ENCODE assay signal across 16 mouse cellular contexts in the genomic region with DNA sequence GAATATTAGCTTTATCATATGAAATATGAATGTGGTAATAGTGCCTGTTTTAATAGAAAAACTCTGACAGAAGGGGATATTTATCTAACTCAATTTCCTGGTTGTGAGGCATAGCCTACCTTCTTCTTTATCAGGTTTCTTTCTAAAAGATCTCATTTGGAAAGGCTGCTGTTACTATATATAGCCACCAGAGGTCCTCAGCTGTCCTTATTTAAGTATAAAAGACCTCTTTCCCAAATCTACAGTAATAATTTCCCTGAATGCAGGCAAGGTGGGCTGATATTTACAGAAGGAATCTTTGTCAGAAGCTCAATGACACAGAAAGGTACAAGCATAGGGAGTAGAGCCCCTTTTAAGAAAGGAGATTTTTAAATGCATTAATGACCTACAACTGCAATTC. TPM values are rescaled to one million over a fixed set of nuclear protein-coding genes. Genes with fewer than 3 reads are reported as not detected.
DNase-seq lines count a peak whose midpoint lies in the region; ATAC-seq and TF ChIP-seq lines count a peak whose summit lies in the region.
"Had no signal": no experiment of that assay in that cellular context is flagged by ENCODE, and none has a peak within 500 bp of the region (broad histone marks: within the 10 kb centered on the region; RNA-seq: fewer than 3 reads in every experiment).

No protein-coding gene starts in this region.

- no peaks in the 10 kb centered on the region for H3K4me1 ChIP-seq in hindbrain, embryonic 14.5 days (replicated peaks; ENCODE audit: control insufficient read depth, insufficient read depth, low read length)
- H3K4me1 ChIP-seq in hindbrain, embryonic 16.5 days (ENCODE audit: control insufficient read depth, insufficient read depth, low read depth, low read length), result no peaks in the 10 kb centered on the region
- no peaks in the 10 kb centered on the region for H3K4me1 ChIP-seq in lung, postnatal 0 days (ENCODE audit: insufficient read depth, low read depth, low read length)
- H3K4me1 ChIP-seq: neural tube, embryonic 12.5 days had no signal

- no peak for ATAC-seq in hindbrain, embryonic 14.5 days (ENCODE audit: low FRiP score)
- ATAC-seq in hindbrain, embryonic 16.5 days, result no peak
- ATAC-seq in lung, postnatal 0 days, result no peak
- ATAC-seq: forebrain, embryonic 16.5 days had no signal

- TF ChIP-seq EP300 in lung, postnatal 0 days (IDR thresholded peaks at IDR 0.05), result no peak

- 0 out of 2 replicates have a peak, but pooled peaks cover 4% of the 10 kb centered on the region for H3K27me3 ChIP-seq in hindbrain, embryonic 14.5 days (ENCODE audit: control insufficient read depth, insufficient read depth, low read length)
- no peaks in the 10 kb centered on the region; the same call in 1 of the 2 replicates for H3K27me3 ChIP-seq in hindbrain, embryonic 16.5 days (replicated peaks; ENCODE audit: control insufficient read depth, insufficient read depth, low read length)
- H3K27me3 ChIP-seq in lung, postnatal 0 days (replicated peaks; ENCODE audit: insufficient read depth, low read length), result no peaks in the 10 kb centered on the region
- H3K27me3 ChIP-seq: neural tube, embryonic 12.5 days had no signal

- H3K4me3 ChIP-seq in hindbrain, embryonic 14.5 days (replicated peaks; ENCODE audit: low read length), result no peak overlapping the region
- no peak overlapping the region for H3K4me3 ChIP-seq in hindbrain, embryonic 16.5 days (ENCODE audit: low read length)
- no peak overlapping the region for H3K4me3 ChIP-seq in lung, postnatal 0 days (ENCODE audit: low read depth, low read length)
- H3K4me3 ChIP-seq: neural tube, embryonic 12.5 days had no signal

- DNase-seq in hindbrain, embryonic 14.5 days (ENCODE audit: low spot score), result peak; percentile 60
- DNase-seq in lung, postnatal 0 days (ENCODE audit: low spot score), result peak; percentile 19
- no peak for DNase-seq in lung, postnatal 14 days
- peak; percentile 27 for DNase-seq in R1 (ENCODE audit: low read depth, low spot score)
- DNase-seq in retina, postnatal 1 day, result peak; percentile 27
- no peak for DNase-seq in gastrocnemius, postnatal 25 days
- no peak for DNase-seq in frontal cortex, postnatal 25 days (ENCODE audit: low spot score in 2 of 2)
- DNase-seq: cerebellum, adult 18-20 months; layer of hippocampus, adult 9-11 months; thymus, postnatal 4 days had no signal

- H3K36me3 ChIP-seq in hindbrain, embryonic 14.5 days (replicated peaks; ENCODE audit: control insufficient read depth, insufficient read depth), result no peaks in the 10 kb centered on the region
- no peaks in the 10 kb centered on the region for H3K36me3 ChIP-seq in hindbrain, embryonic 16.5 days (ENCODE audit: control insufficient read depth, insufficient read depth, low read length)
- no peaks in the 10 kb centered on the region for H3K36me3 ChIP-seq in lung, postnatal 0 days (ENCODE audit: insufficient read depth, low read length)
- H3K36me3 ChIP-seq: neural tube, embryonic 12.5 days had no signal

- no peak overlapping the region for H3K27ac ChIP-seq in hindbrain, embryonic 14.5 days
- no peak overlapping the region for H3K27ac ChIP-seq in hindbrain, embryonic 16.5 days (ENCODE audit: low read depth, low read length)
- H3K27ac ChIP-seq in lung, postnatal 0 days (ENCODE audit: low read length), result no peak overlapping the region
- H3K27ac ChIP-seq: neural tube, embryonic 12.5 days had no signal

- no peaks in the 10 kb centered on the region for H3K9me3 ChIP-seq in hindbrain, embryonic 14.5 days (ENCODE audit: control insufficient read depth, low read length)
- no peaks in the 10 kb centered on the region for H3K9me3 ChIP-seq in hindbrain, embryonic 16.5 days (ENCODE audit: control insufficient read depth, low read length)
- H3K9me3 ChIP-seq in lung, postnatal 0 days (ENCODE audit: low read length), result no peaks in the 10 kb centered on the region
- H3K9me3 ChIP-seq: neural tube, embryonic 12.5 days had no signal

- H3K4me2 ChIP-seq in hindbrain, embryonic 14.5 days (replicated peaks), result no peak overlapping the region
- no peak overlapping the region for H3K4me2 ChIP-seq in hindbrain, embryonic 16.5 days (ENCODE audit: low read length)
- no peak overlapping the region for H3K4me2 ChIP-seq in lung, postnatal 0 days (replicated peaks; ENCODE audit: low read depth, low read length)
- H3K4me2 ChIP-seq: neural tube, embryonic 12.5 days had no signal

- peak; percentile 50 for TF ChIP-seq CTCF in lung, postnatal 0 days (IDR thresholded peaks at IDR 0.05)

- H3K9ac ChIP-seq in hindbrain, embryonic 14.5 days, result no peak overlapping the region
- H3K9ac ChIP-seq in hindbrain, embryonic 16.5 days (ENCODE audit: low read depth, low read length), result no peak overlapping the region
- H3K9ac ChIP-seq in lung, postnatal 0 days (replicated peaks; ENCODE audit: low read depth), result no peak overlapping the region
- H3K9ac ChIP-seq: neural tube, embryonic 12.5 days had no signal

RNA-seq across cellular contexts. Expression of a gene that starts 39.2 kb away (rescaled TPM):
- not detected in 2 replicates for polyA plus RNA-seq in hindbrain, embryonic 14.5 days (2014; fragmentation: Nextera tagmentation; extraction: Ambion mirVana)
- polyA plus RNA-seq in hindbrain, embryonic 16.5 days (2015; fragmentation: Nextera tagmentation; extraction: Ambion mirVana), result not detected in 2 replicates
- 0.13 TPM in 1 of 2 replicates, not detected in the other for polyA plus RNA-seq in lung, postnatal 0 days (2015; fragmentation: Nextera tagmentation; extraction: Ambion mirVana)
- total RNA-seq in gastrocnemius, postnatal 25 days (2021), result not detected
- total RNA-seq: heart, postnatal 25 days had no signal
- polyA plus RNA-seq: forebrain, embryonic 16.5 days; lung, embryonic 16.5 days; neural tube, embryonic 12.5 days; small intestine, adult 2 months had no signal

Comparison
In these comparisons a context has a peak if more than half of its experiments do, and no peak if none do; other contexts are left out.
1. DNase-seq: peak in hindbrain, embryonic 14.5 days (single experiment), lung, postnatal 0 days (single experiment), R1 (single experiment) and retina, postnatal 1 day (single experiment); none in lung, postnatal 14 days (single experiment), gastrocnemius, postnatal 25 days (single experiment) and frontal cortex, postnatal 25 days (0 of 2).